Mouse (Mus musculus) lung, postnatal 4 days (tissue): ENCODE measurements at regions not wholly inside any gene's neighbourhood (a gene's known extent, or its start where the extent isn't known, plus 50 kb on each side); places are given as distances from the start of the nearest gene placed in this dataset.
A peak's percentile ranks its signal among the peaks of the same experiment; 100 is the strongest.

ENCODE experiments used
- DNase-seq, 2 experiments: peaks; one replicate each; pipeline ENCODE4 v3.0.0; 2021

DNA sequence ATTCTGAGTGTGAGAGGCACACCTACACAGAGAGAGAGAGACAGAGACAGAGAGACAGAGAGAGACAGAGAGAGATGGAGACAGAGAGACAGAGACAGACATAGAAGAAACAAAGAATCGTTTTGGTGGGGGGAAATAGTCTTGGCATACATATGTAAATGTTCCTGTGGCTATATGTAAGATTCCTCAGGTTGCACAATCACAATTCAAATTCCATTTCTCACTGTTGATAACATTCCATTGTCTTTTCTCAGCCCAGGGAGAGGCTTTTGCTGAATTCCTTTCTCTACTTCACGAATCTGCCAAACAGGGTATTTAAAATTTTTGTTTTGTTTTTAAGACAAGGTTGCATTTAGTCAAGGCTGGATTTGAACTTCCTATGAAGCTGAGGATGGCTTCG, 205.0 kb upstream of the Ell2 start:
- no peak for DNase-seq

DNA sequence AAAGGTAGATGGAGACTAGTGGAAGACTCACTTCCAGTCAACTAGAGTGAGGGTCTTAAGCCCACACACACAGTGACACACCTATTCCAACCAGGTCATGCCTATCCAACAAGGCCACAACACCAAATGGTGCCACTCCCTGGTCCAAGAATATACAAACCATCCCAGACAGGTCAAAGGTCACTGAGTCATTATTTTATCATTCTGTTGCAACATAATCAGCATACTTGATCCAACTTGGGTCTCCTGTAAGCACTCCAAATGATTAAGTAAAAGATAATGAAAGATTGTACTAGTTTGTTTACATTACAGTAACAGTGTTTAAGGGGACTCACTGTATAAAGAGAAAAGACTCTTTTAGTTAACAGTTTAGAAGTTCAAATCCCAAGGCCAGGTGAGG, 203.2 kb upstream of the Ell2 start:
- no peak for DNase-seq

- DNase-seq: peak; percentile 19 to 55
These were observed 192.1 kb upstream of the Ell2 start for GRCm38 (mm10) chr13:75514315-75515020.

DNA sequence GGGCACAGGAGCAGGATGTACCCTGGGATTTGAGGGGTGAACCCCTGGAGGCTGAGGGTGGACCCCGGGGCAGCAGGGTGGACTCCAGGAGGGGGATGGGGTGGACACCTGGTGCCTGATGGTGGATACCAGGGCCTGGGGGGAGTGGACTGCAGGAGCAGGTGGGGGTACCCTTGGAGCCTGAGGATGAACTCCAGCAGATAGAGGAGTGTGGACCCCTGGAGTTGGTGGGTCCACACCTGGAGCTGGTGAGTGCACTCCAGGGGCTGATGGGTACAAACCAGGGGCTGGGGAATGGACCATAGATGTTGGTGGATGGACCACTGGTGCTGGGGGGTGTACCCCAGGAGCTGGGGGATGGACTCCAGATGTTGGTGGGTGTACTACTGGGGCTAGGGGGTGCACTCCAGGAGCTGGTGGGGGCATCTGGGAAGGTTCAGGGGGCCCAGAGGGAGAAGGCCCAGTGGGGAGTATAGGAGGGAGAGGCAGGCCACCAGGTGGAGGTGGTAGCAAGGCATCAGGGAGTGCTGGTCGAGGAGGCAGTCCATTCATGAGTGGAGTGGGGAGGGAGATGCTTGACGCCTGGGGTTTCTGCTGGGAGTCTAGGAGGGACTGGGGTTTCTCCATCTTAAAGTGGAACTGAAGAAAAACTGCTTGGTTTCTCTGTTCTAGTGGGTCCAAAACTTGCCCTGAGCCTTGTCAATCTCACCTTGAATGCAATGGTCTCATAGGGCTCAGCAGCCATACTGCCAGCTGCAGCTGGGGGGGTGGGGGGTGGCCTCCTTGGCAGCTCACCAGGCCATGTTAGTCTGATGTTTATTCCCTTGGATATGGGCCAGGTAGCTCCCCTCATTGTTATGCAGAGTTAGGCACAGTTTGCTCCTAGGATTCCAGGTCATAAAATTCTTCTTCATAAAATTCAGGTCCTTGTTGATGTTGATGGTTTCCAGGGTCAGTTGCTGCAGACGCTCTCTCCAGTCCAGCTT, 183.0 kb upstream of the Ell2 start:
- DNase-seq: no peak

DNA sequence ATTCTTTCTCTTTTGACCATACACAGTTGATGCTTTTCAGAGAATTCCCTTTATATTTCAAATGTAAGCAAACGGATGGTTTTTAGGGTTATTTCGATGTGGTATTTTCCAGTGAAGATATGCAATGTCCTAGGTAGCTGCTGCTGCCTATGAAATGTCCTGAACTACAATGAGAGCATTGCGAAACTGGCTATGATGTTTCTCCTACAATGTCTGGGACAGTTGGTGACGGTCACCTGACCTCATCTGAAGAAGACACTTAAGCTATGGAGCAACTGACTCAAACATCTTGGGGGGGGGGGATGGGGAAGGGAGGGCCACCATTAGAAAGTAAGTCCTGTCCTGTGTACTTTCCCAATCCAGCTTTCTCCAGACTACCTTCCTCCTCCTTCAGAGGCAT, 182.1 kb upstream of the Ell2 start:
- DNase-seq: no peak

DNA sequence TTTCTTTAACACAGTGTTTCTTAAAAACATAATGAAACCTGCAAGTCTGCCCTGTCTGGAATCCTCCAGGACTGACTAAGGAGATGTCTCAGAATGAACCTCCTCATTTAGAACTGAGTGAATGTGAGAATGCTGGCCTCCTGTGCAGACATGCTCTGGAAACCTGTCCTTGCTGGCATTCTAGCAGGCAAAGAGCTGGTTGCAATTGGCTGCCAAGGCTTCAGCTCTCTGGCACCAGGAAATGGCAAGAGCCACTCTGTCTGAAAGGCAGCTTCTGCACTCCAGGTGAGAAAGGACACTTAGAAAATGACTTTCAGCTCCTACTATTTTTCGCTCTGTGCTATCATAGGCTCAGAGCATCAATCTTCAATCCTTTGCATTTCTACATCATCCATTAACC, 175.0 kb upstream of the Ell2 start:
- DNase-seq: no peak

DNA sequence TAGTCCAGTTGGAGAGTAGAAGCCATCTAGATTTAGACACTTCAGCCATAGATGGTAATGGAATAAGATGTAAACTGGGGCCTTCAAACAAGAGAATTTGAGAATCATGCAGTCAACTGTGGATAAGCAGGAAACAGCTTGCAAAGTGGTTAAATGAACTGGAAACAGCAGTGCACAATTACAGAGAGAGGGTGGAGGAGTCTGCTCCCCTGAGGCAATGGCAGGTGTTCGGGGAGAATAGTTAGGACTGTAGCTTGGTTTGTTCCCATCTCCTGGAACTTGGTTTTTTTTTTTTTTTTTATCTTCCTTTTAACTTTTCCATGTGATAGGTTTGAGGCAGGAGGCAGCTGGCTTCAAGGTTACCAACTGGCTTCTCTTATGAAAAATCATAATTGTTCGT, 165.1 kb upstream of the Ell2 start:
- DNase-seq: no peak

- DNase-seq: peak; percentile 23 to 65
These were observed 164.2 kb upstream of the Ell2 start for GRCm38 (mm10) chr13:75542253-75542945.

- DNase-seq: no peak
These were observed 163.6 kb upstream of the Ell2 start for GRCm38 (mm10) chr13:75542946-75543327.

DNA sequence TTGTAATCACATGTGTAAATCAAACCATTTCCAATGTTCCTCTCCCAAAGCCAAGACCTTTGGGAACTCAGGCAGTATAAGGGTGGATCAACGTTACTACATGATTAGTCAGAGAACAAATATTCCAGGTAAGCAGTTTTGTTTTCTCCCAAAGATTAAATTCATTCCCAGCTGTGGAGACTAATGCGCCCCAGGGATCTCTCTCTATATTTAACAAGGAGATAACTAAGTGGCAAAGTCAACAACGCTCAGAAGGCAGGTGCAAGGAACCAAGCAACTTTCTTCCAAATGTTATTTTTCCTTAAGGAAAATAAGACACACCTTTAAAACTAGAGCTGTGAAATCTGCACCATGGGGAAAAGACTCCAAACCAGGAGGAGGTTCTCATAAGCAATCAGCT, 163.0 kb upstream of the Ell2 start:
- DNase-seq: no peak

GRCm38 (mm10) chr13:75544728-75545127, 161.8 kb upstream of the Ell2 start:
- DNase-seq: no peak

GRCm38 (mm10) chr13:75547791-75548190, 158.8 kb upstream of the Ell2 start:
- DNase-seq: no peak

DNA sequence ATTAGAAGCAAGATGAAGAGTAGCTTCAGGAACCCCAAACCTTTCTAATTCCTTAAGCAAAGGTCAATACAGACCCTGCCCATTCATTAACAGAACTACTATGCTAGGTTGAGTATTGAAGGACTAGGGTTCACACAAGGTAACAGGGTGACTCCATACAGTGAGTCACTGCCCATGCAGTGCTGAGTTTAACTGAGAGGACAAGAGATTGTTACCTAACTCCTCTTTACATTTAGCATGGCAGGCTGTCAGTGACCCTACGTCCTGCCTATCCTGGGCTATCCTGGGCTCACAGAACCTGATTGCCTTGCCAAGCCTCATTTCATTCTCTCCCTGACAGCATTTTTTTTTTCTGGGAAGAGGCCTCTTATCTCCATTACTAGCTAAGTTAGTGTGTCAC, 127.6 kb upstream of the Ell2 start:
- no peak for DNase-seq

DNA sequence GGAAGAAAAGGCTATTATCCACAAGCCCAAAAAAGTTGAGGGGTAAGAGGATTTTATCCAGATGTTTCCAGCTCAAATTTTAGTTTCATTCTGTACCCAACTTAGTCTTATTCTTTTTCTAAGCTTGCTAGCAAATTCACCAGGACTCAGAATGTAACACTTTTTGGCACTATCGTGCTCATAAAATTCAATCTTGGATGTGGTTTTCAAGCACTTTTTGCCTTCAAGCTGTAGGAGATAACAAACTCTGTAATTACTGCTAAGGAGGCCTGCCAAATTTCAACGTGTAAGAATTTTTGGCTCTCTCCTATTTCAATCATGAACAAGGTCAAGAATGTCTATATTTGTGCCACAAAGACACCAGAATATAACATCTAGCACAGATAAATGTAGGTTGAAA, 115.7 kb upstream of the Ell2 start:
- DNase-seq: no peak

- no peak for DNase-seq
These were observed 109.7 kb upstream of the Ell2 start for GRCm38 (mm10) chr13:75596856-75597255.

GRCm38 (mm10) chr13:75598186-75598585, 108.4 kb upstream of the Ell2 start:
- no peak for DNase-seq

DNA sequence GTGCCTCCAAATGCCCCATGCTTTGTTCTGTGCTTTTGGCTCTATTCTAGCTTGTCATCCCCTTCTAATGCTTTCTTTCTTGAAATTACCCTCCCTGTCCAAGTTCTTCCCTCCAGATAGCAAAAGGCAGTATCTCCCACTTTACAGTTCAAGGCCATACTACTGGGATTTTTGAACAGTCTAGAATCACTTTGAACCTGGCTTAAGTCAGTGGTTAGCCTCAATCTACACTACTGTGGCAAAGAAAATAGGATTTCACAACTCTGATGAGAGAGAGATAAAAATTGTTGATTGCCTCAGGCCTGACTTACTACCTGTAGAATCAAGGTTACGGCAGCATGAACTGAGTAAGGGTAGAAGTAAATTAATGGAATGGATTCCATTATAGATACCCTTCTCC, 107.9 kb upstream of the Ell2 start:
- DNase-seq: no peak

- no peak for DNase-seq
These were observed 83.3 kb upstream of the Ell2 start for GRCm38 (mm10) chr13:75623229-75623628.

DNA sequence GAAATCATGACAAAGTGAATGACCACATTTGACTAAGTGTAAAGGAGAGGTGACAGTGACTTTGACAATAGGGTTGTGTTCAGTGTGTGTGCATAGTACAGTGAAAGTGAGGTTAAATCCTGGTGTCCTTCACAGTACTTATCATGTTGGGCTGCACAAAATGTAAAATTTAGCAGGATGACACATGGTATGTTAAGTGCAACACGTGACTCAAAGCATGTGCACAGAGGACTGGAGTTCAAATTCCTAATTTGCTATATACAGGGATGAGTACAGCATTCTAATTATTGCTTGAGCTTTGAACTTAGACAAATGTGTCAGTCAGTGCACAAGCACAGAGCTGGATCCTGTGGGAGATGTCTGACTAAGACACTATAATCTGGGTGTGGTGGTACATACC, 79.2 kb upstream of the Ell2 start:
- DNase-seq: no peak

DNA sequence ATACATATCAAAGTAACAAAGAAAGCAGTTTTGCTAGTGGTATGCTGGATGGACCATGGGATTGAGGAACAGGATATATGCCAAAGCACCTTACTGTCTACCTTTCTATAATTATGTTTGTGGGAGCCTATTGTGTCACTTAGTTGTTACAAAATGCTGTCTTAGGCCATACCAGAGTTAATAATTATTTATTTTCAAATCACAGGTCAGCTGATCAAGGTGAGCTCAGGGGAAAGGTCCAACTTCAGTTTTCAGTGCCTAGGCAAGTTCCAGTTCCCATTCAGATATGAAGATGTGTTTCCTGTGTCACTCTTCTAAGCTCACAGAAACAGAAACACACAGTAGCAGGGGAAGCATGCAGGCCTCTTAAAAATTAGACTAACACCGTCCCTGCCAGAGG, 75.5 kb upstream of the Ell2 start:
- DNase-seq: no peak

DNA sequence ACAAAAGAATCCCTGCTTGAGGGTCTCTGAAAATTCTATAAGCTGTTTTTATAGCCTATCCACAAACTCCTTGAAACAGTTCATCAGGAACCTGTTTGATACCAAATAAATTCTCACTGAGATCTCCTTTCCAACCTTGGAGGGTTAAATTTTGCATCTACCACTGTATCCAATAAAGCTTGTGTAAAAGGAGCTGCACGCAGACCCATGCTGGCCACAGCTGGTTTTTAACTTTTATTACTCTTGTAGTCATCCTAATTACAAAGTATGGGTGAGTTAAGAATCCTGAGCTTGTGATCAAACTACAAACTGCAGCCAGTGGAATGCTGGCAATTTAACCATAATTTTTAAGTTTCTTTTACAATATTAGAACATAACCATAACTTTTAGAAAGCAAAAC, 59.0 kb upstream of the Ell2 start:
- no peak for DNase-seq

DNA sequence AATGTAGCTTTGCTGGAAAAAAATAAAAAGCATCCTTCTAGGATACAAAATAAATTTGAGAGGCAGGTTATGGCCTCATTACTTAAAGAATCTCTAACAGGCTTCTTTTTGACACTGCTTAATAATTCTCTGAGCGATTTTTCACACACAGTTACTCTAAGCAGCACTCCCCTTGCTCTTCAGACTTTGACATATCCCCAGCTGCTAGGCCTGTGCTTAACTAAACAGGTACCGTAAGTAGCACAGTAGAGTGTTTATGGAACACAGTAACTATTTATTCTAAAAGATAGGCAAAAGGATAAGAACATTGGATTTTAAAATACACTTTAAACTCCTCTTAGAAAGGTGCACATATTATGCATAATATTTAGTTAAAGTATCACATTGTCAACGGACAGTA, 54.6 kb upstream of the Ell2 start:
- DNase-seq: no peak

- DNase-seq: no peak
These were observed 53.6 kb upstream of the Ell2 start for GRCm38 (mm10) chr13:75652966-75653365.
